Mouse (Mus musculus) erythroblast, embryonic 14.5 days (primary cell): ENCODE results near the gene Ccdc138.

Experiments used
- GATA1 ChIP-seq: IDR thresholded peaks from 2 replicates; pipeline ENCODE4 v1.6.1; 2012; ENCODE audit warnings: low read length, inconsistent platforms, mixed read lengths
- TAL1 ChIP-seq: IDR thresholded peaks from 3 replicates; pipeline ENCODE4 v1.6.1; 2012; ENCODE audit warnings: low read length, inconsistent platforms, mixed read lengths

- TF ChIP-seq GATA1 (no peak), TAL1 (no peak)
Observed at GRCm38 (mm10) chr10:58559901-58560300, 62.2 kb downstream of the Ccdc138 start.
